Mouse (Mus musculus): ENCODE data around the gene Pmp22. TPM values are rescaled to one million over a fixed set of nuclear protein-coding genes. Genes with fewer than 3 reads are reported as not detected.

Gene Pmp22
- polyA plus RNA-seq, 1 experiment: 21.8 TPM

- DNase-seq (ENCODE audit: low read depth): no peak
- TF ChIP-seq CTCF (IDR thresholded peaks at IDR 0.05; ENCODE audit: borderline replicate concordance, extremely low read depth, insufficient read depth, insufficient read length): no peak
- no peak for TF ChIP-seq POLR2A (IDR thresholded peaks at IDR 0.05; ENCODE audit: borderline replicate concordance, extremely low read depth, insufficient read depth, insufficient read length, poor library complexity, severe bottlenecking)
Measured at GRCm38 (mm10) chr11:63163550-63163949, 34.8 kb downstream of the Pmp22 start.

GRCm38 (mm10) chr11:63163986-63164682, 35.4 kb downstream of the Pmp22 start:
- no peak for DNase-seq (ENCODE audit: low read depth)
- no peak for TF ChIP-seq POLR2A (IDR thresholded peaks at IDR 0.05; ENCODE audit: borderline replicate concordance, extremely low read depth, insufficient read depth, insufficient read length, poor library complexity, severe bottlenecking)
- no peak for TF ChIP-seq CTCF (IDR thresholded peaks at IDR 0.05; ENCODE audit: borderline replicate concordance, extremely low read depth, insufficient read depth, insufficient read length)

- peak; percentile 30 for DNase-seq (ENCODE audit: low read depth)
- no peak for TF ChIP-seq POLR2A (IDR thresholded peaks at IDR 0.05; ENCODE audit: borderline replicate concordance, extremely low read depth, insufficient read depth, insufficient read length, poor library complexity, severe bottlenecking)
- peak; percentile 63; the same call in 1 of the 2 replicates for TF ChIP-seq CTCF (IDR thresholded peaks at IDR 0.05; ENCODE audit: borderline replicate concordance, extremely low read depth, insufficient read depth, insufficient read length)
Measured at GRCm38 (mm10) chr11:63164756-63165484, 36.1 kb downstream of the Pmp22 start.

GRCm38 (mm10) chr11:63167826-63168225, 39.0 kb downstream of the Pmp22 start:
- TF ChIP-seq CTCF (IDR thresholded peaks at IDR 0.05; ENCODE audit: borderline replicate concordance, extremely low read depth, insufficient read depth, insufficient read length): no peak
- no peak for TF ChIP-seq POLR2A (IDR thresholded peaks at IDR 0.05; ENCODE audit: borderline replicate concordance, extremely low read depth, insufficient read depth, insufficient read length, poor library complexity, severe bottlenecking)
- no peak for DNase-seq (ENCODE audit: low read depth)

- DNase-seq (ENCODE audit: low read depth): no peak
- TF ChIP-seq POLR2A (IDR thresholded peaks at IDR 0.05; ENCODE audit: borderline replicate concordance, extremely low read depth, insufficient read depth, insufficient read length, poor library complexity, severe bottlenecking) (no peak), CTCF (IDR thresholded peaks at IDR 0.05; ENCODE audit: borderline replicate concordance, extremely low read depth, insufficient read depth, insufficient read length) (no peak)
Measured at GRCm38 (mm10) chr11:63168551-63169258, 39.9 kb downstream of the Pmp22 start.

GRCm38 (mm10) chr11:63171977-63172376, 43.2 kb downstream of the Pmp22 start:
- peak; percentile 59 for DNase-seq (ENCODE audit: low read depth)
- TF ChIP-seq POLR2A (IDR thresholded peaks at IDR 0.05; ENCODE audit: borderline replicate concordance, extremely low read depth, insufficient read depth, insufficient read length, poor library complexity, severe bottlenecking) (no peak), CTCF (IDR thresholded peaks at IDR 0.05; ENCODE audit: borderline replicate concordance, extremely low read depth, insufficient read depth, insufficient read length) (peak; percentile 27; the same call in 1 of the 2 replicates)

GRCm38 (mm10) chr11:63173604-63174003, 44.8 kb downstream of the Pmp22 start:
- no peak for TF ChIP-seq POLR2A (IDR thresholded peaks at IDR 0.05; ENCODE audit: borderline replicate concordance, extremely low read depth, insufficient read depth, insufficient read length, poor library complexity, severe bottlenecking)
- TF ChIP-seq CTCF (IDR thresholded peaks at IDR 0.05; ENCODE audit: borderline replicate concordance, extremely low read depth, insufficient read depth, insufficient read length): no peak
- no peak for DNase-seq (ENCODE audit: low read depth)

GRCm38 (mm10) chr11:63175302-63175701, 46.5 kb downstream of the Pmp22 start:
- TF ChIP-seq POLR2A (IDR thresholded peaks at IDR 0.05; ENCODE audit: borderline replicate concordance, extremely low read depth, insufficient read depth, insufficient read length, poor library complexity, severe bottlenecking) (no peak), CTCF (IDR thresholded peaks at IDR 0.05; ENCODE audit: borderline replicate concordance, extremely low read depth, insufficient read depth, insufficient read length) (peak; percentile 33; the same call in 1 of the 2 replicates)
- peak; percentile 34 for DNase-seq (ENCODE audit: low read depth)

- TF ChIP-seq POLR2A (IDR thresholded peaks at IDR 0.05; ENCODE audit: borderline replicate concordance, extremely low read depth, insufficient read depth, insufficient read length, poor library complexity, severe bottlenecking) (no peak), CTCF (IDR thresholded peaks at IDR 0.05; ENCODE audit: borderline replicate concordance, extremely low read depth, insufficient read depth, insufficient read length) (no peak)
- DNase-seq (ENCODE audit: low read depth): no peak
Measured at GRCm38 (mm10) chr11:63176416-63176815, 47.6 kb downstream of the Pmp22 start.

GRCm38 (mm10) chr11:63180262-63181101, 51.7 kb downstream of the Pmp22 start:
- DNase-seq (ENCODE audit: low read depth): peak; percentile 81
- TF ChIP-seq CTCF (IDR thresholded peaks at IDR 0.05; ENCODE audit: borderline replicate concordance, extremely low read depth, insufficient read depth, insufficient read length) (no peak), POLR2A (IDR thresholded peaks at IDR 0.05; ENCODE audit: borderline replicate concordance, extremely low read depth, insufficient read depth, insufficient read length, poor library complexity, severe bottlenecking) (no peak)
